Mouse (Mus musculus): ENCODE measurements at regions not wholly inside any gene's neighbourhood (a gene's known extent, or its start where the extent isn't known, plus 50 kb on each side); places are given as distances from the start of the nearest gene placed in this dataset.

DNA sequence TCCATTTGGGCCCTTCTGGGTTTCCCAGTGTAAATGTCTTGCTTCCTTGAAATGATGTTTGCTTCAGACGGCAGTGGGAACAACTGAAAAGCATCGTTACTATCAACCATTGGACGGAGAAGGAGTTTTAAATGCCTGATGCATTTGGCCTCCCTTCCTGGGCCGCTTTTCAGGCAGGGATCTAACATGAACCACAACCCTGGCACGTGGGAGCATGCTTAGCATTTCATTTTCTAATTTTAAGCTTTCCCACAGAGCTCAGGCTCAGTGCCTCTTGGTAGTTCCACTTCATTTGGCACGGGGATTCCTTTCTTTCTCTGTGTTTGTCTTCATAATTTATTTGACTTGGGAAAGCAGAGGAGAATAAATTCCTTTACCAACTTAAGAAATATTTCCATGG, 406.6 kb upstream of the Nbea start:
- Histone ChIP-seq H3K9me3 (no peaks in the 10 kb centered on the region), H3K4me1 (no peaks in the 10 kb centered on the region), H3K4me2 (no peak overlapping the region), H3K27me3 (no peaks in the 10 kb centered on the region), H3K36me3 (replicated peaks) (no peaks in the 10 kb centered on the region), H3K27ac (no peak overlapping the region), H3K9ac (no peak overlapping the region), H3K4me3 (replicated peaks) (no peak overlapping the region)
- ATAC-seq (ENCODE audit: low FRiP score) = no peak
- 79% methylated on average over 6 of the region's 6 CpGs for WGBS

DNA sequence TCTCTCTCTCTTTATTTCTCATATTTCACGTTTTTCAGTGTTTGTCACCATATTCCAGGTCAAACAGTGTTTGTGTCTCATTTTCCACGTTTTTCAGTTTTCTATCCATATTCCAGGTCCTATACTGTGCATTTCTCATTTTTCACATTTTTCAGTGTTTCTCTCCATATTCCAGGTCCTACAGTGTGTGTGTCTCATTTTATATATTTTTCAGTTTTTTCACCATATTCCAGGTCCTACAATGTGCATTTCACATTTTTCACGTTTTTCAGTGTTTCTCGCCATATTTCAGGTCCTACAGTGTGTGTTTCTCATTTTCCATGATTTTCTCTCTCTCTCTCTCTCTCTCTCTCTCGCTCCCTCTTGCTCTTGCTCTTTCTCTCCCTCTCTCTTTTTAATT, 391.9 kb upstream of the Nbea start:
- H3K4me2 ChIP-seq = no peak overlapping the region

DNA sequence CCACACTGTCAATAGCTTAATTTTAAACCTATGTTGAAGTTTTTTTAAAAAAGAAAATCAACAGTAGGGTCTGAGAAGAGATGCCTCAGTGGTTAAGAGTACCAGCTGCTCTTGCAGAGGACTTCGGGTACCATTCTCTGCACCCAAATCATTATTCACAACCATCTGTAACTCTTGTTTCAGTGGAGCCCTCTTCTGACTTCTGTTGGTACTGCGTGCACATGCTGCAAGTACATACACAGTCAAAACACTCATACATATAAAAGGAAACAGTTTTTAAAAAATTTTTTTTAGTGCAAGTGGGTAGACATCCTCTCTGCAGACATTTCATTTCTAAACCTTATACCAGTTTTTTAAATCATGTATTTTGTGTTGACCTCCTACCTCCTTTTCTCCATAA, 352.7 kb upstream of the Nbea start:
- no peak overlapping the region for H3K27ac ChIP-seq
- no peaks in the 10 kb centered on the region for H3K27me3 ChIP-seq
- H3K4me2 ChIP-seq = no peak overlapping the region
- 79% methylated on average over 2 of the region's 2 CpGs for WGBS
- no peak overlapping the region for H3K4me3 ChIP-seq (replicated peaks)
- no peaks in the 10 kb centered on the region for H3K4me1 ChIP-seq
- H3K9ac ChIP-seq = no peak overlapping the region
- H3K36me3 ChIP-seq (replicated peaks) = no peaks in the 10 kb centered on the region
- H3K9me3 ChIP-seq = no peaks in the 10 kb centered on the region
- ATAC-seq (ENCODE audit: low FRiP score) = no peak

More for the DNA sequence above, 391.9 kb upstream of the Nbea start:
- Histone ChIP-seq H3K27ac (no peak overlapping the region), H3K36me3 (replicated peaks) (no peaks in the 10 kb centered on the region), H3K27me3 (no peaks in the 10 kb centered on the region), H3K9me3 (no peaks in the 10 kb centered on the region), H3K4me1 (no peaks in the 10 kb centered on the region), H3K4me3 (replicated peaks) (no peak overlapping the region), H3K9ac (no peak overlapping the region)
- ATAC-seq (ENCODE audit: low FRiP score) = peak; percentile 49
- 58% methylated on average over 5 of the region's 5 CpGs for WGBS

DNA sequence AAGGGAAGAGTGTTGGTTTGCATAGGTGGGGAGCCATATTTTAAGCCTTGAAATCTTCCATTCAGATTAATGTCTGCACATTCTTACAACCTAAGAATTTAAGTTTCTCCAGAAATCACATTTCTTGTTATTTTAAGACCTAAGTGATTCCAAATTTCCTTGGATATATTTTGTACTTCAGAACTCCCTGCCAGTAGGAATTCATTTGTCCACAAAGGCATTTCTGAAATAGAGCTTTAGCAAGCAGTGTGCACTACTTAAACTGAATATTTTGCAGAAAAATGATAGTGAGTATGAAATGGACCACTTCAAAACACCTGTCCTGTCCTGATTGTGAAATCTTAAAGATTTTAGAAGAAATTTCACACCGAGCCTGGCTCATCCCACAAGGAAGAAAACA, 320.9 kb upstream of the Nbea start:
- Histone ChIP-seq H3K27me3 (no peaks in the 10 kb centered on the region), H3K9me3 (no peaks in the 10 kb centered on the region), H3K36me3 (replicated peaks) (no peaks in the 10 kb centered on the region), H3K4me2 (no peak overlapping the region), H3K4me3 (replicated peaks) (no peak overlapping the region), H3K27ac (no peak overlapping the region), H3K9ac (no peak overlapping the region), H3K4me1 (no peaks in the 10 kb centered on the region)
- 88% methylated on average over 1 of the region's 1 CpGs for WGBS
- no peak for ATAC-seq (ENCODE audit: low FRiP score)

DNA sequence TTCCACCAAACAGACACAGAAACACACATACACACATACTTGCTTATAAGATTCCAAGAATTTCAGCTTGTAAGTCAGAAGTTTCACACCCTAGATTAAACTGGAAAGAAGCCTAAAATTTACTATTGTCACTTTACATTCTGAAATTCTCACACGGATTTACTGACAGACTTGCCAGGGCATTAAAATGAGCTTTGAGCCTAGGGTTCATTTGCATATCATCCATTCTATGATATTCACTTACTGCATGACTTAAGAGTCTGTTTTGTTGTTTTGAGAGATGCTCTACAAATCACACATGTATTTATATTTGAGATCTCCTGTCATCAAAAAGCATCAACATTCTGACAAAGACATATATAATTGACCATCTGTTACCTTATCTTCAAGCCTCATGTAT, 315.8 kb upstream of the Nbea start:
- 64% methylated on average over 1 of the region's 1 CpGs for WGBS
- ATAC-seq (ENCODE audit: low FRiP score) = no peak
- no peak overlapping the region for H3K4me3 ChIP-seq (replicated peaks)
- no peak overlapping the region for H3K27ac ChIP-seq
- no peaks in the 10 kb centered on the region for H3K36me3 ChIP-seq (replicated peaks)
- H3K4me2 ChIP-seq = no peak overlapping the region
- no peaks in the 10 kb centered on the region for H3K9me3 ChIP-seq
- no peaks in the 10 kb centered on the region for H3K27me3 ChIP-seq
- H3K4me1 ChIP-seq = peaks cover 4% of the 10 kb centered on the region; the same call in 1 of the 2 replicates
- no peak overlapping the region for H3K9ac ChIP-seq

DNA sequence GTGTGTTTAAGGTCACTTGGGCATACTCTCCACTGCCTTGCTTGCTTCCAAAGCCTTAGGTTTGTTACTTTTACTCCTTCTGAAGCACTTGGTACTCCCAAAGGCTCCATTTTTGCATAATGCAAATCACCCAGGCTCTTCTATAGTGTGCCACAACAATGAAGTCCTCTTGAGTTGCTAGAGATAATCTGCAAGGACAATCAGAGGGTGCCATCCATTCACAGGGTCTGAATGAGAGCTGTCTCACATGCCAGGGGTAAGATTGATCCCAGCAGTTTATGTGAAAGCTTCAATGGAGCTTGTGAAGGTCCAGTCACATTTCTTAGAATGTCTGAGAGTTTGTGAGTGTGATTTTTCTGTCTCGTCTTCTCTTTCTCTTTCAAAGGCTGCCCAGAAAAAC, 310.4 kb upstream of the Nbea start:
- no peaks in the 10 kb centered on the region for H3K9me3 ChIP-seq
- H3K27me3 ChIP-seq = no peaks in the 10 kb centered on the region
- no peaks in the 10 kb centered on the region for H3K36me3 ChIP-seq (replicated peaks)
- WGBS = 18% methylated on average over 1 of the region's 1 CpGs
- H3K9ac ChIP-seq = no peak overlapping the region
- H3K27ac ChIP-seq = no peak overlapping the region
- no peak overlapping the region for H3K4me3 ChIP-seq (replicated peaks)
- H3K4me2 ChIP-seq = no peak overlapping the region
- ATAC-seq (ENCODE audit: low FRiP score) = no peak
- H3K4me1 ChIP-seq = peaks cover 11% of the 10 kb centered on the region

DNA sequence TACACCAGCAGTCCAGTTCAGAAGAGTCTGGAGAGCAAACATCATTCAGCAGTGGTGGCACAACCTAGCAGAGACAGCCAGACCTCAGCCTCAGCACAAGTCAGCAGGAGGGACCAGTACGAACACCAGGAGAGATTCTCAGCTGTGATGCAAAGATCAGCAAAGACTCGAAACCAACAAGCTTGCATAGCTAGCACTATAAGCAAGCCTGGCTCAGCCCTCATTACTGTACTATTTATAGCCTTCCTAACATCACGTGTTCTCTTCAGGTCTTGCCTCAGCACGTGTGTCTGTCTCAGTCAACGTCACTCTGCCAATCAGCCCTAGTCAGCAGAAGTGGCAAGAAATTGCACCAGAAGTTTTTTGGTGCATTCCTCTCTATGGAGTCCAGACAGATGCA, 305.7 kb upstream of the Nbea start:
- WGBS = 87% methylated on average over 5 of the region's 5 CpGs
- no peak overlapping the region for H3K4me2 ChIP-seq
- no peaks in the 10 kb centered on the region for H3K27me3 ChIP-seq
- H3K9ac ChIP-seq = no peak overlapping the region
- no peak overlapping the region for H3K4me3 ChIP-seq (replicated peaks)
- H3K9me3 ChIP-seq = no peaks in the 10 kb centered on the region
- peaks cover 10% of the 10 kb centered on the region for H3K4me1 ChIP-seq
- H3K27ac ChIP-seq = no peak overlapping the region
- H3K36me3 ChIP-seq (replicated peaks) = no peaks in the 10 kb centered on the region
- no peak for ATAC-seq (ENCODE audit: low FRiP score)

DNA sequence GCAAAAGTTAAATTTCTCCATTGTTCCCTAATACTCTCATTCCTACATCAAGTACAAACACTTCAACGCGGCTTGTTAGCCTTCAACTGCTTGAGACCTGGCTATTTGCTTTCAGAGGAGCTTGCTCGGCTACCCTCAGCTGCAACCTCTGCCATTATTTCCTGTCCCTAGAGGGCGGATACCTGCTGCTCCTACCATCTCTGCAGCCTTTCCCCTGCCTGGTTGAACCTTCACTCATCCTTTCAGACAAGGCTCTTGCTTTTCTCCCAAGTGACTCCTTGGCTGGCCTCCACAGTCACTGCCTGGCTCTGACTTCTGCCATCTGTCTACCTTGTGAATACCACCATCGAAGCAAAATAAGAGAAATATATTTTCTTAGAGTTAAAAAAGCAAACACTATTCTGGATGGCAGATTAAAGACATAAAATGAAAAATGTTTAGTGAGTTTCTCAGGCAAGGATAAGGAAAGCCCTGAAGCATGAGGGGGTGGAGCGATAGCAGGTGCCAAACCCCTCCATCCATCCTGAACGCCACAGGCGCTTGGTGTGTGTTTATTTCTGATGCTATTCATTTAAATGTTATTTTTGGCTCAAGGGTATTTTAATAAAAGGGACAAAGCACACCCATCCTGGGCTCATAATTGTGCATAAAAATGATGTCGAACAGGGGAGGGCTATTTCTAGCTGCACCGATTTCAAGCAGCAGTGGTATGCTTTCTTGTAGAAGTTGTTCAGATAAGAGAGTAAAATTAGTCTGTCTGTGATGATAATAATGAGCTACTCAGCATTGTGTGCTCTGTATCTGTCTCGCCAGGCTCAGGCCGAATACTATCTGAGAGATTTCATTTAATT, 302.3 kb upstream of the Nbea start:
- no peak overlapping the region for H3K4me3 ChIP-seq (replicated peaks)
- WGBS = 63% methylated on average over 12 of the region's 12 CpGs
- H3K27me3 ChIP-seq = no peaks in the 10 kb centered on the region
- H3K27ac ChIP-seq = no peak overlapping the region
- no peak for ATAC-seq (ENCODE audit: low FRiP score)
- H3K9me3 ChIP-seq = no peaks in the 10 kb centered on the region
- peaks cover 5% of the 10 kb centered on the region; the same call in 1 of the 2 replicates for H3K4me1 ChIP-seq
- H3K4me2 ChIP-seq = no peak overlapping the region
- no peaks in the 10 kb centered on the region for H3K36me3 ChIP-seq (replicated peaks)
- no peak overlapping the region for H3K9ac ChIP-seq

DNA sequence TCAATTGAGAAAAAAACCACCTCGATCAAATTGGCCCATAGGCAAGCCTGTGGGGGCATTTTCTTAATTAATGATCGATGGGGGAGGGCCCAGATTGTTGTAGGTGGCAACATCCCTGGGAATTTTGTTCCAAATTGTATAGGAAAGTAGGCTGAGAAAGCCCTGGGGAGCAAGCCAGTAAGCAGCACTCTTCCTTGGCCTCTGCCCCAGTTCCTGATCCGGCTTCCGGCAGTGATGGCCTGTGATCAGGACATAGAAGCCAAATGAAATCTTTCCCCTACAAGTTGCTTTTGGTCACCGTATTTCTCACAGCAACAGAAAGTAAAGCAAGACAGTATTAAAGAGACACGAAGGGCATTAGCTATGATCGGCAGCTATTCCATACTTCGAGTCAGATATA, 300.6 kb upstream of the Nbea start:
- WGBS = 89% methylated on average over 8 of the region's 8 CpGs
- ATAC-seq (ENCODE audit: low FRiP score) = no peak

DNA sequence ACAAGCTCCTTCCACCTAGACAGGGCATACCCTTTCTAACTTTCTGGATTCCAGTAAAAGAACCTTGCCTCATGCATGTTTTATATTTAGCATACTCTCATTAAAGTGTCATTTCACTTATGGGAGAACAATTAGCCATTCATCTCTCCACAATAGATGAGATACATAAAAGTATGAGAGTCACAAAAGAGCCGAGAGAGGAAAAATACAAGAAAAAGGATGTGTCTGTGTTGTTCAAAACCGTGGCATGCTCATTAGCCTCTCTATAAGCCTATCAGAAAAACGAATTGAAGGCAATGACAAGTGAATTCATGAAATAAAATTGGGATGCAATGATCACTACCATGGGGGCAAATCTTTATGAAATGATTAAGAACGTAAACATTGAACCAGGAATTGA, 299.9 kb upstream of the Nbea start:
- H3K27me3 ChIP-seq = no peaks in the 10 kb centered on the region
- H3K4me2 ChIP-seq = no peak overlapping the region
- H3K4me1 ChIP-seq = peaks cover 9% of the 10 kb centered on the region
- H3K4me3 ChIP-seq (replicated peaks) = no peak overlapping the region
- no peak overlapping the region for H3K9ac ChIP-seq
- no peaks in the 10 kb centered on the region for H3K9me3 ChIP-seq
- 50% methylated on average over 4 of the region's 4 CpGs for WGBS
- no peak overlapping the region for H3K27ac ChIP-seq
- ATAC-seq (ENCODE audit: low FRiP score) = no peak
- H3K36me3 ChIP-seq (replicated peaks) = no peaks in the 10 kb centered on the region

More for the DNA sequence above, 300.6 kb upstream of the Nbea start:
- no peak overlapping the region for H3K4me3 ChIP-seq (replicated peaks)
- H3K27ac ChIP-seq = no peak overlapping the region
- H3K9me3 ChIP-seq = no peaks in the 10 kb centered on the region
- H3K9ac ChIP-seq = no peak overlapping the region
- H3K4me2 ChIP-seq = no peak overlapping the region
- no peaks in the 10 kb centered on the region for H3K36me3 ChIP-seq (replicated peaks)
- H3K4me1 ChIP-seq = peaks cover 9% of the 10 kb centered on the region
- H3K27me3 ChIP-seq = no peaks in the 10 kb centered on the region

DNA sequence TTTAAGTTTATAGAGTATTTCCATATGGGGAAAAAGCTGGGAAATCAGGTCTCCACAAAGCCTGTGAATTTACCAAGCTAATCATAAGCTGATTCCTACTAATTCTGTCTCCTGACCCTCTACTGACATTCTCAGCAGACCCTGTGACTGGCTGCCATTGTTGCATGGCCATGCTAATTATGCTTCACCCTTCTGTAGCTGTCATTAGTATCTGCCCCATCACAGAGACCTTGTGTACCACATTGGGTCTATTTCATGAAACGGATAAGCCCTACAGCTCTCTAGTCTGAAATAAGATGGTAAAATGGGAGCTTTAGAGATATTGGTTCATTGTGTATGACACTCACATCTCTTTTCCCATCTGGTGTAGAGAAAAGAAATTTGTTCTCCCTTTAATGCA, 296.0 kb upstream of the Nbea start:
- no peaks in the 10 kb centered on the region for H3K9me3 ChIP-seq
- no peak overlapping the region for H3K27ac ChIP-seq
- ATAC-seq (ENCODE audit: low FRiP score) = peak; percentile 58; the same call in 1 of the 2 replicates
- H3K36me3 ChIP-seq (replicated peaks) = no peaks in the 10 kb centered on the region
- no peak overlapping the region for H3K9ac ChIP-seq
- no peak overlapping the region for H3K4me3 ChIP-seq (replicated peaks)
- 31% methylated on average over 1 of the region's 1 CpGs for WGBS
- H3K4me2 ChIP-seq = no peak overlapping the region
- H3K27me3 ChIP-seq = no peaks in the 10 kb centered on the region
- H3K4me1 ChIP-seq = peaks cover 21% of the 10 kb centered on the region

DNA sequence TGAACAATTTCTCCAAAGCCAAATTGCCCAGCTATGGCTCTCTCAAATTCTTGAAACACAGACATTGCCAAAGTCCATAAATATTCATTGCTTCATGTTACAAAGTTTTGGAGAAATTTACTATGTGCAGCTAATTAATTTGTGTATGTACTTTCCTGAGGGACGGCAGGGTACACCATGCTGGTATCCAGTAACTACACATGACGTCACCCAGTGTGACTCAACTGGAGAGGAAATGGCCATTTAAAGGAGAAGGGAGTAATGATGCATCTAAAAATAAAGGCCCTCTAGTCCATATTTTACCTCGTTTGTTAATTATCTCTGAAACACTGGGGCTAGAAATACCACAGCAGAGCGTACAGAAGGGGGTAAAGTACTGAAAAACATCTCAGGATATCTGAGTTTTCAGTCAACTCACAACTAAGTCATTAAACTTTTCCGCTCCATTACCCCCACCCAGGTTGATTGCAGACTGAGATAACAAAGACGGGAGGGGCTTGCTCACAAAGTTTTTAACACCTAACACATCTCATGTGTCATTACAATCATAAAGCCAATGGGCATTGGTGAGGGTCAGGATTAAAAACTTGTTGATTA, 295.1 kb upstream of the Nbea start:
- H3K4me2 ChIP-seq = no peak overlapping the region
- H3K27ac ChIP-seq = no peak overlapping the region
- no peaks in the 10 kb centered on the region for H3K9me3 ChIP-seq
- WGBS = 36% methylated on average over 6 of the region's 6 CpGs
- no peaks in the 10 kb centered on the region for H3K36me3 ChIP-seq (replicated peaks)
- no peaks in the 10 kb centered on the region for H3K27me3 ChIP-seq
- H3K4me1 ChIP-seq = peaks cover 21% of the 10 kb centered on the region
- peak; percentile 67; the same call in 1 of the 2 replicates for ATAC-seq (ENCODE audit: low FRiP score)
- no peak overlapping the region for H3K4me3 ChIP-seq (replicated peaks)
- H3K9ac ChIP-seq = no peak overlapping the region
